Comparison of ENCODE assay signal across 9 mouse cellular contexts in genomic region chr8:95067582-95067981, GRCm38 (mm10). TPM values are rescaled to one million over a fixed set of nuclear protein-coding genes. Genes with fewer than 3 reads are reported as not detected.
DNase-seq lines count a peak whose midpoint lies in the region; ATAC-seq and TF ChIP-seq lines count a peak whose summit lies in the region.
"Had no signal": no experiment of that assay in that cellular context is flagged by ENCODE, and none has a peak within 500 bp of the region (broad histone marks: within the 10 kb centered on the region; RNA-seq: fewer than 3 reads in every experiment).

No protein-coding gene starts in this region.

- H3K4me2 ChIP-seq in forebrain, embryonic 11.5 days (ENCODE audit: low read depth, low read length, severe bottlenecking): no peak overlapping the region
- H3K4me2 ChIP-seq in forebrain, embryonic 13.5 days: no peak overlapping the region
- H3K4me2 ChIP-seq in midbrain, postnatal 0 days (ENCODE audit: low read depth, low read length, poor library complexity, severe bottlenecking): no peak overlapping the region
- no peak overlapping the region for H3K4me2 ChIP-seq in midbrain, embryonic 15.5 days
- H3K4me2 ChIP-seq: stomach, embryonic 15.5 days had no signal

- no peak overlapping the region for H3K27ac ChIP-seq in forebrain, embryonic 11.5 days (ENCODE audit: low read depth, low read length)
- H3K27ac ChIP-seq in forebrain, embryonic 13.5 days: no peak overlapping the region
- H3K27ac ChIP-seq in midbrain, postnatal 0 days (ENCODE audit: low read depth, low read length): no peak overlapping the region
- no peak overlapping the region for H3K27ac ChIP-seq in midbrain, embryonic 15.5 days
- H3K27ac ChIP-seq: stomach, embryonic 15.5 days had no signal

- TF ChIP-seq CTCF in midbrain, postnatal 0 days (IDR thresholded peaks at IDR 0.05): peak; percentile 66

- H3K9ac ChIP-seq in forebrain, embryonic 11.5 days (ENCODE audit: low read length): no peak overlapping the region
- H3K9ac ChIP-seq in forebrain, embryonic 13.5 days: no peak overlapping the region
- no peak overlapping the region for H3K9ac ChIP-seq in midbrain, postnatal 0 days (replicated peaks; ENCODE audit: low read length, poor library complexity, severe bottlenecking)
- H3K9ac ChIP-seq in midbrain, embryonic 15.5 days: no peak overlapping the region
- H3K9ac ChIP-seq: stomach, embryonic 15.5 days had no signal

- no peaks in the 10 kb centered on the region for H3K27me3 ChIP-seq in forebrain, embryonic 11.5 days (ENCODE audit: control insufficient read depth, insufficient read depth, low read length)
- H3K27me3 ChIP-seq in forebrain, embryonic 13.5 days: no peaks in the 10 kb centered on the region
- no peaks in the 10 kb centered on the region for H3K27me3 ChIP-seq in midbrain, postnatal 0 days (ENCODE audit: insufficient read depth, low read length)
- H3K27me3 ChIP-seq in midbrain, embryonic 15.5 days (replicated peaks): no peaks in the 10 kb centered on the region
- H3K27me3 ChIP-seq: stomach, embryonic 15.5 days had no signal

- 0 out of 2 replicates have a peak, but pooled peaks have one; percentile 42 for ATAC-seq in forebrain, embryonic 11.5 days (replicated peaks; ENCODE audit: low FRiP score)
- ATAC-seq in forebrain, embryonic 13.5 days: no peak
- ATAC-seq in midbrain, postnatal 0 days (ENCODE audit: low FRiP score): no peak
- no peak for ATAC-seq in midbrain, embryonic 15.5 days (replicated peaks)

- no peaks in the 10 kb centered on the region for H3K36me3 ChIP-seq in forebrain, embryonic 11.5 days (ENCODE audit: control insufficient read depth, insufficient read depth, low read length)
- H3K36me3 ChIP-seq in forebrain, embryonic 13.5 days (ENCODE audit: poor library complexity, severe bottlenecking): no peaks in the 10 kb centered on the region
- no peaks in the 10 kb centered on the region for H3K36me3 ChIP-seq in midbrain, postnatal 0 days (ENCODE audit: insufficient read depth, low read length)
- no peaks in the 10 kb centered on the region for H3K36me3 ChIP-seq in midbrain, embryonic 15.5 days (replicated peaks)
- H3K36me3 ChIP-seq: stomach, embryonic 15.5 days had no signal

- H3K4me1 ChIP-seq in forebrain, embryonic 11.5 days (replicated peaks; ENCODE audit: control insufficient read depth, insufficient read depth, low read length): no peaks in the 10 kb centered on the region
- H3K4me1 ChIP-seq in forebrain, embryonic 13.5 days: no peaks in the 10 kb centered on the region
- H3K4me1 ChIP-seq in midbrain, postnatal 0 days (ENCODE audit: insufficient read depth, low read length): no peaks in the 10 kb centered on the region
- no peaks in the 10 kb centered on the region for H3K4me1 ChIP-seq in midbrain, embryonic 15.5 days
- H3K4me1 ChIP-seq: stomach, embryonic 15.5 days had no signal

- no peak overlapping the region for H3K4me3 ChIP-seq in forebrain, embryonic 11.5 days (ENCODE audit: low read depth, low read length)
- no peak overlapping the region for H3K4me3 ChIP-seq in forebrain, embryonic 13.5 days
- H3K4me3 ChIP-seq in midbrain, postnatal 0 days (ENCODE audit: low read depth, low read length): no peak overlapping the region
- no peak overlapping the region for H3K4me3 ChIP-seq in midbrain, embryonic 15.5 days
- H3K4me3 ChIP-seq: stomach, embryonic 15.5 days had no signal

- DNase-seq in forebrain, embryonic 11.5 days (ENCODE audit: low spot score): peak; percentile 75
- peak; percentile 54 for DNase-seq in midbrain, postnatal 0 days (ENCODE audit: low spot score)
- DNase-seq in brain, adult 2 months (ENCODE audit: low read depth, low spot score): peak; percentile 66
- DNase-seq in induced T-regulatory cell, adult 2 months (ENCODE audit: low read depth): peak; percentile 84
- peak; percentile 72 for DNase-seq in lung, postnatal 10 days
- peak; percentile 10 for DNase-seq in telencephalon, adult 2 months (ENCODE audit: low read depth, low spot score)

- WGBS in forebrain, embryonic 11.5 days: 63% methylated on average over 3 of the region's 3 CpGs
- 56% methylated on average over 3 of the region's 3 CpGs for WGBS in forebrain, embryonic 13.5 days
- WGBS in midbrain, postnatal 0 days: 64% methylated on average over 3 of the region's 3 CpGs
- 56% methylated on average over 3 of the region's 3 CpGs for WGBS in midbrain, embryonic 15.5 days

- no peaks in the 10 kb centered on the region for H3K9me3 ChIP-seq in forebrain, embryonic 11.5 days (ENCODE audit: control insufficient read depth, low read length)
- H3K9me3 ChIP-seq in forebrain, embryonic 13.5 days (replicated peaks): no peaks in the 10 kb centered on the region
- H3K9me3 ChIP-seq in midbrain, postnatal 0 days (ENCODE audit: low read length): no peaks in the 10 kb centered on the region
- no peaks in the 10 kb centered on the region for H3K9me3 ChIP-seq in midbrain, embryonic 15.5 days
- H3K9me3 ChIP-seq: stomach, embryonic 15.5 days had no signal

RNA-seq across cellular contexts. Expression of gene Drc7, which starts 12.7 kb away (rescaled TPM):
- polyA plus RNA-seq in forebrain, embryonic 11.5 days (2014; fragmentation: Nextera tagmentation; extraction: Ambion mirVana): 0.12 TPM in 1 of 2 replicates, not detected in the other
- polyA plus RNA-seq in forebrain, embryonic 13.5 days (2015; fragmentation: Nextera tagmentation; extraction: Ambion mirVana): 0.49 and 1.0 TPM in 2 replicates
- 4.4 and 9.8 TPM in 2 replicates for total RNA-seq in midbrain, postnatal 0 days (2014; rRNA removed)
- polyA plus RNA-seq in midbrain, postnatal 0 days (2015; fragmentation: Nextera tagmentation; extraction: Ambion mirVana): 2.8 and 3.6 TPM in 2 replicates
- 1.5 and 1.9 TPM in 2 replicates for polyA plus RNA-seq in midbrain, embryonic 15.5 days (2015; fragmentation: Nextera tagmentation; extraction: Ambion mirVana)

RNA-seq across cellular contexts. Expression of gene Katnb1, which starts 13.4 kb away (rescaled TPM):
- 37.3 and 37.5 TPM in 2 replicates for polyA plus RNA-seq in forebrain, embryonic 11.5 days (2014; fragmentation: Nextera tagmentation; extraction: Ambion mirVana)
- 37.2 and 40.0 TPM in 2 replicates for polyA plus RNA-seq in forebrain, embryonic 13.5 days (2015; fragmentation: Nextera tagmentation; extraction: Ambion mirVana)
- 53.7 and 61.6 TPM in 2 replicates for total RNA-seq in midbrain, postnatal 0 days (2014; rRNA removed)
- polyA plus RNA-seq in midbrain, postnatal 0 days (2015; fragmentation: Nextera tagmentation; extraction: Ambion mirVana): 52.5 and 56.7 TPM in 2 replicates
- 49.5 and 49.8 TPM in 2 replicates for polyA plus RNA-seq in midbrain, embryonic 15.5 days (2015; fragmentation: Nextera tagmentation; extraction: Ambion mirVana)

RNA-seq across cellular contexts. Expression of gene Adgrg3, which starts 50.1 kb away (rescaled TPM):
- 2.9 and 3.2 TPM in 2 replicates for polyA plus RNA-seq in forebrain, embryonic 11.5 days (2014; fragmentation: Nextera tagmentation; extraction: Ambion mirVana)
- polyA plus RNA-seq in forebrain, embryonic 13.5 days (2015; fragmentation: Nextera tagmentation; extraction: Ambion mirVana): 0.79 and 1.0 TPM in 2 replicates
- 1.5 and 1.7 TPM in 2 replicates for total RNA-seq in midbrain, postnatal 0 days (2014; rRNA removed)
- 0.59 and 0.88 TPM in 2 replicates for polyA plus RNA-seq in midbrain, postnatal 0 days (2015; fragmentation: Nextera tagmentation; extraction: Ambion mirVana)
- 0.88 and 1.3 TPM in 2 replicates for polyA plus RNA-seq in midbrain, embryonic 15.5 days (2015; fragmentation: Nextera tagmentation; extraction: Ambion mirVana)

Comparison
In these comparisons a context has a peak if more than half of its experiments do, and no peak if none do; other contexts are left out.
1. DNase-seq: peak in every context shown above with its lines; median percentile 84 in induced T-regulatory cell, adult 2 months; 75 in forebrain, embryonic 11.5 days; 72 in lung, postnatal 10 days; 66 in brain, adult 2 months; 54 in midbrain, postnatal 0 days; 10 in telencephalon, adult 2 months.